Mouse (Mus musculus) right cerebral cortex, postnatal 14 days (tissue): ENCODE measurements at regions not wholly inside any gene's neighbourhood (a gene's known extent, or its start where the extent isn't known, plus 50 kb on each side); places are given as distances from the start of the nearest gene placed in this dataset.

Experiments used
- DNase-seq: peaks from one replicate; pipeline ENCODE4 v3.0.0; 2022

GRCm38 (mm10) chr6:32739162-32739745 lies 151.3 kb upstream of the Plxna4 start:
- peak; percentile 15 for DNase-seq

DNA sequence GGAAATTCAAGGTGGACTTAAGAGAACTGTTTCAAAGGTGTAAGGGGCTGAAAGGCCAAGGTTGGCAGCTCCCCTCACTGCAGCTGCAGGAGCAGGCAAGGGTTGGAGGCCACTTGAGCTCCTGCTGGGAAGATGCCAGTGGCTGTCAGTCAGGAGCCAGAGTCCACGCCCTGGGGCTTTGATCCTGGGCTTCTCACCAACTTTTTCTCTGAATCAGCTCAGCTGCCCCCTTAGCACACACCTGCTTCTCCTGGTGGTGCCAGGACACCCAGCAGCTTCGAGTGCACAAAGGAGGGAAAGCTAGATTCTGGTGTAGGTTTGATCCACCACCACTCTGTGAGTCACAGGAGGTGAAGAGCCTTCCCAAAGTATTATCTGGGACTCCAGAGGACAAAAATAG lies 140.7 kb upstream of the Plxna4 start:
- no peak for DNase-seq

DNA sequence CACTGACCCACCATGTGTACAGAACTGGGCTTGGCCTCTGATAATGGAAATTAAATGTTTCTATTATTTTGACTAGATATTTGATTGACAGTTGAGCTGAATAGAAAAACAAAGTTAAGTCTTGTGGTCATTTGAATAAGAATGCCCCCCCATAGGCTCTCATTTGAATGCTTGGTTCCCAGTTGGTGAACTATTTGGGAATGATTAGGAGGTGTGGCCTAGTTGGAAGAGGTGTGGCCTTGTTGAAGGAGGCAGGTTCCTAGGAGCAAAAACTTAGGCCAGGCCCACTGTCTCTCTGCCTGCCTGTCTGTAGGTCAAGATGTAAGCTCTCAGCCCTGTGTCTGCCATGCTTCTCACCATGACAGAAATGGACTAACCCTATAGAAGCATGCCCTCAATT lies 138.6 kb upstream of the Plxna4 start:
- no peak for DNase-seq

- DNase-seq: no peak
Measured at GRCm38 (mm10) chr6:32717860-32718259, 129.9 kb upstream of the Plxna4 start.

GRCm38 (mm10) chr6:32715137-32715536 lies 127.1 kb upstream of the Plxna4 start:
- peak; percentile 11 for DNase-seq

DNA sequence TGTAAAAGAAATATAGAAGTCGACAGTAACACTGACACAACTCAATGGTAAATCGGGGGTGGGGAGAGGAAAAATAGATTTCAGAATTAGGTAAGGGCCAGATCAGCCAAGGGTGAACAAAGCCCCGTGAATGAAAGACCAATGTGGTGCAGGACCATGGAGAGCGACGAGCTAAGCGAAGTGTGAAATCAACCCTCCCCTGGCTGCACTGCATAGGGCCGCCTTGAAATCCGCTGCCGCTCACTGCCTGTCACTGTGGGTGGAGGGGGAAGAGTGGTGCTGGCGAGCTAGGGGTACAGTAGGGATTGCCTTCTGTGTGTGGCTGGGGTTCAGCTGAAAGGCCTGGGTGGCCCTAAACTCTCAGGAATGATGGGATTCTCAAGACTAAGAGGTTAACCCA lies 122.2 kb upstream of the Plxna4 start:
- peak; percentile 21 for DNase-seq

DNA sequence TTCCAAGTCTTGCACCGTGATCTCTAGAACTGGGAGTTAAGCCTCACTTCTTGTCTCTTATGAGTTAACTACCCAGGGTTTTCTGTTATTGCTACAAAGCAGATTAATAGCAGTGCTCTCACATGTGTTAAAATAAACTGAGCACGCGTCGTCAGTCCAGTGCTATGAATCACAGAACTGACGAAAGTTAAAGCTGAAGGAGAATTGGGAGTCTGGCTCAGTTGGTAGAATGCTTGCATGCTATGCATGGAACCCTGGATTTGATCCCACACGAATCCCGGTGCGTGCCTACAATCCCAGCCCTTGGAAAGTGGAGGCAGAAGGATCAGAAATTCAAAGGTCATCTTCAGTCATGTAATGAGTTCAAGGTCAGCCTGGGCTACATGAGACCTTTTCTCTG lies 121.6 kb upstream of the Plxna4 start:
- no peak for DNase-seq

DNA sequence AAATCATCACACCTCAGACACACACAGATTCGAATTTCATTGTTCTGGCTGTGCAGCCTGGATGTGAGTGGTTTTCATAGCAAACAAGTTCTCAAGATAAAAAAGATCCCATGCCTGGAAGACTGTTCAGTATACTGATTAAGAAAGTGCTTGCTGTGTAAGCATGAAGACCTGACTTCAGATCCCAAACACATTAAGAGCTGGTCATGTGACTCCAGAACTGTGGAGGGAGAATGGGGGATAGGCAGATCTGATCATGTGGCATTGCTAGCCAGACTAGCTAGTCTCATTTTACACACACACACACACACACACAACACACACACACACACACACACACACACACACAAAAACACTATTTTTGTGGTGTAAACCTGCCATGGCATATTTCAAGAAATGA lies 119.4 kb upstream of the Plxna4 start:
- no peak for DNase-seq

DNA sequence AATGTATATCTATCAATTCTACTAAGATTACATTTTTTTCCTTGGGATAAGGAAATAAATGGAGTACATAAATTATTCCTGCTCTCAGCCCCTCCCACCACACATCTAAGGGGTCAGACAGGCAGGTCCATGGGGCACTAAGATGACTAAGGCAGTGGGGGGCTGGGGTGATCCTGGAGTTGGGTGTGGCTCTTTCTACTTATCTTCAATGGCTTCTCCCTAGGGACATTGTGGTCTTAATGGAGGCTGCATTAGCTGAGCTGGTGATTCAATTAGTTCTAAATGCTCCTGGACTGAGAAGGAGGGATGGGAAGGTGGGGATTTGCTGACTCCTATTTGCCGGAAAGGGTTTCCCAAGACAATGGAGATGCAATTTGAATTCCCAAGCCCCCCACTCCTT lies 118.4 kb upstream of the Plxna4 start:
- DNase-seq: no peak

DNA sequence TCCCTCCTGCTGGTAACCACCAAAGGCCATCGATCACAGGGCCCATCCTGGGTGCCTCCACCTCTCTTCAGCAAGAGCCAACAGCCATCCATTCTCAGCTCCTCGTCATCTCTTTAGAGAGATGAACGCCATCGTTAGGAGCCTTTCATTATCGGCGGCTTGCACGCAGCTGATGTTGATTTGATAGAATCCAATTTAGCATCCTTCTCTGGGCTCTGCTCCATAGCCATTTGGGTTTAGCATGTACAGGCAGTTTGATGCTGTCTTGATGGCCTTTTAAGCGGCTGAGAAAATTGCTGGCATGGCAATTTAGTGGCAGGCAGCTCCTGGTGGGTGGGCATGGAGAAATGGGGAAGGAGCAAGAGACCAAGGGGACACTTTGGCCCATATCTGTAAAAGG lies 115.5 kb upstream of the Plxna4 start:
- DNase-seq: no peak

GRCm38 (mm10) chr6:32702245-32702791 lies 114.3 kb upstream of the Plxna4 start:
- no peak for DNase-seq

DNA sequence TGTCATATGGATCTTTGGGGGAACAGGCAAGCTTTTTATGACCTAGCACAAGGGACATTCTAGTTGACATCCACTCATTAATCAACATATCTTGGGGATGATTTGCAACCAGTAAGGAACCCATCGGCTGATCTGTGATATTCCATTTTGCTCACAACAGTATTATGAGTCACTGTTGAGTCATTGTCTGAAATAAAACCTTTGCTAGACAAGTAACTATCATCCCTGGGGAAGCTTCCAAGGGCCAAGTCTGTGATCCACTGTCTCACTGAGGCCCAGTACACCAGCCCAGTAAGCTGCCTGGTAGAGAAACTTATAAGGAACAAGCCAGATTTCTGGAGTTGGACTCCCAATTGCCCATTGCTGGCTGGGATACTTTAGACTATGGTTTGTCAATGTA lies 111.8 kb upstream of the Plxna4 start:
- no peak for DNase-seq

DNA sequence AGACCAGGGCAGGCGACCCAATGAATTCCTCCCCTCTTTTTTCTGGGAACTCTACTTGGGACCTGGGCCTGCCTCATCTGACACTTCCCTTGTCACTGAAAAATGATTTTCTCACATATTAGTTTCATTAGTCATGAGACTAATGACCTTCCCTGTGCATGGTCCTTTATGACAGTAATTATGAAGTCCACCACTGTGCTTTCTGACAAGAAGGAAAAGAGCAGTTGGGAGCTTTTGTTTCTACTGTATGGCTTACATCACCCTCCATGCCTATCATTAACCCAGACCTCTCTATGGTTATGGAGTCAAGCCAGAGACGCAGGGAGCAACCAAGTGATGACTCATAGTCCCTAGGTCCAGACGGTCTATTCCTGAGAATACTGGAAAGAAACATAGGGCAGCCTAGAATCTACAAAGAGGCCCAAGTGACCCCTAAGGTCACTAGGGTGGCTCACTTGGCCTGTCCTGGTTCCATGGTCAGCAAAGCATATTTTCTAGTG lies 109.8 kb upstream of the Plxna4 start:
- no peak for DNase-seq

DNA sequence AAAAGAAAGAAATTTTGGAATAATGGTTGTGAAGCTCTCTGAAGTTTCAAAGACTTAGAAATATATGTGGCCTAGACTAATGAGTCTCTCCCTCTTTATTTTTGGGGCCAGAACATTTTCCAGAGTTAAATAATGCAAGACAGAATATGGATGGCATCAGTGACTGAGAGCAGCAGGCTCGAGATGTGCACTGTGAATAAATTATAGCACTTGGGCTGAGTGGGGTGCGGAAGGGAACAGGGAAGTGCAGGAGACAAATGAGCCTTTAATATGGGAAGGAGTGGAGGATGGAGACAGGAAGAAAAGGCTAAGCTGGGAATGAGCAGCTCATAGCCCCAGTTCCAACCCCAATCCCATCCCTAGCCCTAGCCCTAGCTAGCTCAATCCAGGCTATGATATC lies 108.0 kb upstream of the Plxna4 start:
- no peak for DNase-seq

DNA sequence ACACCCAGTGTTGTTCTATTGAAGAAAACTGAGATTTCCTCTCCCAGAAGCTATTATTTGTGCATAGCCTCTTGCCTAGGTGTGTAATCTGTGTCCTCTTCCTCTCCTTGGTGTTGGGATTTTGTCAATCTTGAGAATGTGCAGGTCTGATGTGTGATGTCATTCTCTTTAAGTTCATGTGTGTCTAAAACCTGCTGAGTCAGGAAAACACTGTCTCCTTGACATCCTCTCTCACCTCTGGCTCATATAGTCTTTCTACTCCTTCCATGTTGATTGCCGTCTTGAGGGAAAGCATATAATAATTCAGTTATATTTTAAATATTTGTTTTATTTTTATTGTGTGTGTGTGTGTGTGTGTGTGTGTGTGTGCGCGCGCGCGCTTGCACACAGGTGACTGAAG lies 84.6 kb upstream of the Plxna4 start:
- no peak for DNase-seq

DNA sequence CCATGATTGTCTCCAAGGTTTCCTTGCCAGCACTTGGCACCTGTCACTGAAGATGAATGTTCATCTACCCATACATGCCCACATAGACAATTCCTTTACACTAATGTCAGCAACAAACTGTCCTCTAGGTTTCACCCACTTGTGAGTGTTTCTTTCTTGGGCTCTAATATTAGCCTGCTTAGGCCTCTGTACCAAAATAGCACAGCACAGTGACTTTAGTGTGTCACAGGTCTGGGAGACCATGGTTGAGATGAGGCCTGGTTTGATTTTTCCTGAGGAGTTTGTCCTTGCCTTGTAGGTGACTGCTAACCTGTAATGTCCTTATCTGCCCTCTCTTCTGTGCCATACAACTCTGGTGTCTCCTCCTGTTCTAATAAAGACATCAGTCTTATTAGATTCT lies 71.8 kb upstream of the Plxna4 start:
- DNase-seq: no peak

- no peak for DNase-seq
Measured at GRCm38 (mm10) chr6:32657378-32657777, 69.4 kb upstream of the Plxna4 start.

- DNase-seq: no peak
Measured at GRCm38 (mm10) chr6:32654188-32654587, 66.2 kb upstream of the Plxna4 start.

DNA sequence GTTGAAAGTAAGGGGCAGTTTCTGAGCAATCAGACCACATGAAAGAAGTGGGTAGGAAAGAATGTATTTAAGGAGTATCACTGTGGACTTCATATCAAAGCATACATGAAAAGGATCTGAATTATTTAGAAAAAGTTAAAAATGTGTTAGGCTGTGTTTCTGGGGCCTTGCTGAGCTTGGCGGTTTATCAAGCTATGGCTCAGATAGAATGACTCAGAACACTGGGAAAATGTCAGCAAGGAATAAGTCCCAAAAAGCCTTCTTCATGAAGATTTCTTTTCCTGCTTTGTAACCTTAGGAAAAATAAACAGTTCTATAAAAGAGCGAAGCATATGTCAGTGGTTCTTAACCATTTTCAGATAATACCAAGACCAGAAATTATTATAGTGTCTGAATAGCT lies 56.0 kb upstream of the Plxna4 start:
- DNase-seq: no peak

GRCm38 (mm10) chr6:32638843-32639242 lies 50.9 kb upstream of the Plxna4 start:
- DNase-seq: peak; percentile 38
